Mouse (Mus musculus) adrenal gland, postnatal 4 days (tissue): Measurements from ENCODE around the gene Foxi1. TPM values are rescaled to one million over a fixed set of nuclear protein-coding genes. Genes with fewer than 3 reads are reported as not detected.
"Not testable (repeated sequence)": the region's sequence is repeated elsewhere in the genome, so short reads cannot be mapped to it uniquely, and the experiment has no call there.

Experiments
- DNase-seq, 2 experiments: peaks; one replicate each; pipeline ENCODE4 v3.0.0; 2021 to 2022; ENCODE audit warnings: low spot score in 2 of 2, mixed read lengths in 2 of 2
- long read RNA-seq, 2 experiments: library from polyadenylated mRNA; stranded (forward); transcript quantifications; one replicate each; pipeline ENCODE4 v2.0.0; 2021
- total RNA-seq, 2 experiments: library from RNA; stranded (reverse); gene quantifications; 2 replicates each; pipeline ENCODE4 v1.2.3; 2021

The Foxi1 gene
- 1 to 10 TPM in 1 of 2 experiments, not detected in 1; 3.6 TPM for total RNA-seq
- long read RNA-seq, experiment 1 = 0 reads
- long read RNA-seq, experiment 2, partial matches to known transcripts = 0 of 2 reads
- long read RNA-seq, experiment 2, other reads (novel, unspliced or antisense) = 0 of 2 reads

DNA sequence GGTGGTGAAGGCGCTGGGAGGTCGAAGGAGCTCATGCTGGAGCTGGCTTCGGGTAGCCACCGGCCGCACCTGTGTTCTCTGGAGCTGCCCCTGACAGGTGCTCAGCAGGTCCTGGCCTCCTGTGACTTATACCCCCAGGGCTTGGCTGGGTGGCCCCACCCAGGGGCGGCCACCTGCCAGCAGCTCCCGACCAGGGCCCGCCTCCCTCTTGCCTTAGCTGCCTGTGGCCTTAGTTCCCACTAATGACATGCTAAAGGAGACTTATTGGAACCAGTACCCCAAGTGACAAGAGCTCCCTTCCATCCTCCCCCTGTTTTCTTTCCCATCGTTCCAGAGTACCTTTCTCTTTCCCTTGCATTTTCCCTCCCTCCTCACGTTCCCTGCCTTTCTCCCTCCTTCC, at the start of gene Foxi1:
Foxi1 (minus strand) TSS at position 101 of the 400 bp plus-strand sequence.
- DNase-seq = no peak

DNA sequence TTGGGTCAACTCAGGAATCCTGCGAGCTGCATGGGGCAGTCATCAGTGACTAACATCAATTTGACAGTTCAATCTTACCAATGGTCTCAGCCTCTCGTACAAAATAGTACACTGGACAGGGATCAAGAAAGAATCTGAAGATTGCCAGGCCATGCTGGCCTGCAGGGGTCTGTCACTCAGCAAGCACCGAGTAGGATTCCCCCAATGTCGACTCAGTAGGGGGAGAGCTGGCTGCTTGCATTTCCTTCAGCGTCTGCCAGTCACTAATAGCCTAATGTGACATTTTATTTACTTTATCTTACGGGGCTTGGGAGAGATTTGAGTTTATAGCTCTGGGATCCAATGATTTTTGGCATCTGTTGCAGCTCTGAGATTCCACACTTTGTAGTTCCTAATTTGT, 35.1 kb upstream of the Foxi1 start:
- DNase-seq = no peak

GRCm38 (mm10) chr11:34240252-34240651, 32.4 kb upstream of the Foxi1 start:
- DNase-seq = no peak

DNA sequence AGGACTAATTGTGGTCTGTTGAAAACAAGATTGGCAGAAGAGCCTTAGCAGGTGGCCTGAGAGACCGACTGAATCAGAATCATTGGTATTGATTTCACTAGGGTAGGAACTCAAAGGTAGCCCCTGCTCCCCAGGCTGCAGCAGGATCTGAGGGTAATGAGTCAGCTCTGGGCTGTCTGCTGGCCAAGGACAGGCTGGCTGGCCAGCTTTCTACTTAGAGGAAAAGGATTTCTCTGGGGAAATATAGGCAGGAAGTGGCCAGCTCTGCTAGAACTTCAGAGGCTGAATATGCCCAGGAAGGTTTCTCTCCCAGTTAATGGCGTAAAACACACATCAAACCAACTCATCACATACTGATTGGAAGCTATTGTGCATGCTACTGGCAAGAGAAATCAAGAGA, 31.8 kb upstream of the Foxi1 start:
- no peak for DNase-seq

DNA sequence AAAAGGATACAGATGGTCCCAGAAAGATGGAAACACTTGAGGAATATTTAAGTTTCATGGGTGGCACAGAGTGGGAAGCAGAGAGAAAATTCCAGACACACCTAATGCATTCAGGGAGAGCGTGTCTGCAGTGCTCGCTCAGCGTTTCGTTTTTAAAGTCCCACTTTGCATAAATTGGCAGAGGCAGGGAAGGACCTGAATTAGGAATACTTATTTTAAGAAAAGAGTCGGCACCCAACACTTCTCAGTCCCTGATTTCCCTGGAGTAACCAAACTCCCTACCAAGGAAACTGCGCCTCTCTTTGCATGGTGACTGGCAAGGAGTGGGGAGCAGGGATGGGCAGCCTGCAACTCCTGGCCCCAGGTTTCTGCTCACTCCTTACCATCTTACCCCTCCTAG, 29.0 kb upstream of the Foxi1 start:
- no peak for DNase-seq

DNA sequence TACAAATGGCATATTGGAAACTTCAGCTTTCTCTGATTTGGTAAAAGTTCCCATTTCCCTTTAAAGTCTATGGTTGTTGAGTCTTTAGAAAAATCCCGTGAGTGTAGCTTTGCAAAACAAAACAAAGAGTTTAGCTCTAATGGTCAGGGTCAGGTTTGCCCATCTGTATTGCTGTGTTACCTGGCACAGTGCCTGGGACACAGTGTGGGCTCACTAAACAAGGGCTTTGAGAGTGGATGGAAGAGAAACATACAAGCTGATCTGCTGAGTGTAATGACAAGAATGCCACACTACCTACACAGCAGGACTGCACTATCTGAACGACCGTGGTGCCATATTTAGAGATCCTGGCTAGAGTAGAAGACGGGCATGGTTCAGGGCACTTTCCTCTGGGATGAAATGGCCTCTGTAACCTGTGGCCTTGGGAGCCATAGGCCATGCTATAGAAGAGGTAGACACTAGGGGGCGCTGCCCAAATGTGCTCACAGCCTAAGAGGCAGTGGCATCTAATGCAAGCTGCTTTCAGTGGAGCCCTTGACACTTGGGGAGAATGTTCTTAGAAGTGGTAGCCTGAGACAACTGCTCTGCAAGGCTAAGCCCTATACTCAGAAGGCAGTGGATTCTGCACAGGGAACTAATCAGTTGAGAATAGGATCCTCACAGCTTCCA, 28.3 kb upstream of the Foxi1 start:
- DNase-seq = peak in 1 of 2 experiments; percentile 13

DNA sequence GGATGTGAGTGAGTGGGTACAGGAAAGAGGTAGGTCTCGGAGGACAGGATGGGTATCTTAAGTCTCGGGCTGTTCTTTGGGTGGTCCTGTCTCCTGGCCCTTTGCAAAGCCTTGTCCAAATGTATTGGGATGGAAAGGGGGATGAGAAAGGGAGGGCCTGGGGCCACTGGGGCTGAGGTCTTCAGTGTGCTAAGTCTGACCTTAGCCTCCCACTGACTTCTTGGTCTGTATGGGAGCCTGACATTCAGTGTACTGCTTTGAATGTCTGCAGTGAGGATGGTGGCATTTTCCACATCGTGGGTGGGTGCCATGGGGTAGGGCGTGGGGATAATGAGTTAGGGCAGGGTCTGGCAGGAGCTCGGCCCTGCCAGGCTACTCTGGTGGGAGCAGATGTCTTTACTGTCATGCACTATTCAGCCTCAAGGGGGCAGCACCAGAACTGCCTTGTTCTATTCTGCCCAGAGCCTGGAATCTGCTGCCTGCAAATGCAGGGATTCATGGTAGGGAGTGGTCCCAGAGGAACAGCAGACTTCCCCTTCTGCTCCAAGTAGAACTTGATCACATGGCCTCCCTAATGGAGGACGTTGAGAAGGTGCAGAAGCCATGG, 21.0 kb upstream of the Foxi1 start:
- peak; percentile 26 to 47 for DNase-seq

DNA sequence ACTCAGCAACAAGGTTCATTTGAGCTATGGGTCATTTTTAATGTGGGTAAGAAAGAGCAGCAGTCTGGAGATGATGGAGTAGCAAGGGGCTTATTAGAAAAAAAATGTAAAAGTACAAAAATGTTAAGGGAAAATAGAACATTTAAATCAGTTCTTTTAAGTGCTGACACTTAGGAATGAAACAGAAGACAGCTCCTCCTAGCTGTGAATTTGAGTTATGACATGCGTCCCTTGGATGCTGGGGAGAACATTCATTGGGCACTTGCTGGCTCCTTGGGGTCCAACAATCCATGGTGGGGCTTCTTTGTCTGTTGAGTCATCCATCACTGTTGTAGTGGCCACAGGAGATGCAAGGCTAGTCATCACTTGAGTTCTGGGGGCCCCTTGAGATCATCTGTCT, 19.3 kb upstream of the Foxi1 start:
- DNase-seq = no peak

DNA sequence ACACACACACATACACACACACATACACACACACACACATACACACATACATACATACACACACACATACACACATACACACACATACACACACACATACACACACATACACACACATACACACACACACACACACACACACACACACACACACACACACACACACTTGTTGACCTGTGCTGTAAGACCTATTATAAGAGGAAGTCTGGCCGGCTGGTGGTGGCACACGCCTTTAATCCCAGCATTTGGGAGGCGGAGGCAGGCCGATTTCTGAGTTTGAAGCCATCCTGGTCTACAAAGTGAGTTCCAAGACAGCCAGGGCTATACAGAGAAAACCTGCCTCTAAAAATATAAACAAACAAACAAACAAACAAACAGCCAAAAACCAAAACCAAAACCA, 12.7 kb upstream of the Foxi1 start:
- not testable (repeated sequence) for DNase-seq

- DNase-seq = peak in 1 of 2 experiments; percentile 23
Observed at GRCm38 (mm10) chr11:34212853-34213252, 5.0 kb upstream of the Foxi1 start.

DNA sequence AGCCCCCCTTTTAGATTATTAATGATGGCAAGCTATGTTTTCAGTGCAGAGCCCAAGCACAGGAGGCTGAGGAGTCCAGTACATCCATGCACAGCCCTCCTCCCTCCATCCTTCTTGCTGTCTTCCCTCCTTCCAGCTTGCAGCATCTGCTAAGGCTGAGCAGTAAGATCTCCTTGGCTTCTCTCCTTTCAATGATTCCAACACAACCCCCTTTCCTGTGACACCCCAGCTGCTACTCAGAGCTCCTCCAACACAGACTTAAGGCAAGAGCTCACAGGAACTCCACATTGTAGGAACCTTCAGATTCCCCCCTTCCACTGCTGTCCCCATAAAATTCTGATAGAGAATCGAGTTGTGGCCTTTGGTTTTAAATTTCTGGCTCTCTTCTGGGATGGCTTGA, 5.1 kb downstream of the Foxi1 start:
- DNase-seq = no peak

DNA sequence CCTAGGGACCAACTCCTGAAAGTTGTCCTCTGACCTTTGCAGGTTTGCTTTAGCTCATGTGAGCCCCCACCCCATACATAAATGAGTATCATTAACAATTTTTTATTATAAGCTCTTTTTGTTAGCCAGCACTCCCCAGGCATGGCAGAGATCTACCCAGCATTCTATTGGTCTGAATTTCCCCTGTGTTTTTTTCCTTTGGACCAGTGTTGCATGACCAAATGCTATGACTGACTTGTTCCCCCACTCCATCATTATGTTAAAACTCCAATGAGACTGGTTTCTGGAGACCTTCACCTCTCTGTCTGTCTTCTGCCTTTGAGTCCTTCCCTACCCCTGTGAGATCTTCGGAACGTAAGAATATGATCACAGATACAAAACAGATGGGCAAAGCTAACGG, 12.7 kb downstream of the Foxi1 start:
- no peak for DNase-seq

DNA sequence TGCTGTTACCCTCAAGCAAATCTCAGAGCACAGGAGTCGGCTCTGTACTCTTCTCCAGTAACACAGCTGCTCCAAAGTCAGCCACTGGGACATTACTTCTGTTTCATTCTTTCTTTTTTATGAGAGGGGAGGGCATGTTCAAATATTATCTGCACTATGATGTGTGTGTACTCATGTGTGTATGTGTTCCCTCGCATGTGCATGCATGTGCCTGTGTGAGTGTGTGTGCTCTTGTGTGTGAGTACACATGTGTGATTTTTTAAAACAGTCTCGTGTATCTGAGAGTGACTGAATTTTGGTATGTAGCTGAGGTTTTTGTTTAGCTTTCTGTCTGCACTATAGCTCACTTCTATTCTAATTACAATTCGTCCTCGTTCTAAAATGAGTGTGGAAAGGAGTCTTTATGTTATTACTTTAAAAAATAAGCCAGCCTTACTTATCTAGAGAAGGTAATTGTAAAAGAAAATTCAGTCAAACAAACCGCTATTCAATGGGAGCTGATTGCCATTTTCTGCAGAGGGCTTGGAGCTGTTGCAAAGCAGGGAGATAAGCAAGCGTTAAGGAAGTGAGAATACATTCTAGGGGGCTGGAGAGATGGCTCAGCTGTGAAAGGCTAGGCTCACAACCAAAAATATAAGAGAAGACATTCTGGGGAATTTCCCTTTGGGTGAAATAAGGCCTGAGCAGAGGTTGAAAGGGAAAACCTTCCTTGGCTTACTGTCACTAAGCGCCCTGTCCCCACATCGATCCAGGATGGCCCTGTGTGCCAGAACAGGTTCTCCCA, 13.5 kb downstream of the Foxi1 start:
- DNase-seq = no peak

- DNase-seq = no peak
Observed at GRCm38 (mm10) chr11:34193658-34194057, 14.2 kb downstream of the Foxi1 start.

- no peak for DNase-seq
Observed at GRCm38 (mm10) chr11:34184266-34184665, 23.6 kb downstream of the Foxi1 start.

DNA sequence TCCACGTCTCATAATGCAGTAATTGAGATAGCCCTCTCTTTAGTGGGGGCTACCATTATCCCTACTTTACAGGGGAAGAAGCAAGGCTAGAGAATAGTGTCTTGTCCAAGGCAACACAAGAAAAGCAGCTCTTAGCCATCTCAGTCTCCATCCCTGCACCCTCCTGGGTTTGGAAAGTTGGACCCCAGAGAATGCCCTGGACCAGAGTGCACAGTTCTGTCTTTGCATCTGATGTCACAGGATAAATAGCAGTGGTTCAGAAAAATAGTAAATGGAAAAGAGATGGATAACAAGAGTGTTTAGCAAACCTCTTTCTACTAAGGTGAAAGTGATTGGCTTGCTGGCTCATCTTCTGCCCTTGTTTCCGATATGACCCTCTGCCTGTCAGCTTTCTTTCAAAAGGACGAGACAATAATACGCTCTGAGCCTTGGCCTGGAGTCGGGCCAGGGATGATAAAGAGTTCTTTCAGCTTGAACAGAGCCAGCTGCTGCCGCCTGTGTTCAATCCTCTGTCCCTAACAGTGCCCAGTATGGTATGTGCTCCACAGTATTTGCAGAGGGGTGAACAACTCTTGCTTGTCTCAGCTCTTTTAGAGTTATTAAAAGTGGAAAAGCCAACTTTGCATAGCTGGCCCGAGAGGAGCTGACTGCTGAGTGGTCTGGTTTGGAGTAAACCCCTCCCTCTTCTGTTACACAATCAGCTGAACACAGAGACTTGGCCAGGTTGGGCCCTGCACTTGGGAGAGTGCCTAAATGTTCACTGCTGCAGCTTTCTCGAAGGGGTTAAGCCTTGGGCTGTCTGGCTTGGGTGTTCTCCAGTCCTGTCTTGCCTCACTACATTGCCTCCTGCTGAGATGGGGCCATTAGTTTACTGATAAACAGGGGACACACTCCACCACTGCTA, 26.4 kb downstream of the Foxi1 start:
- DNase-seq = no peak

GRCm38 (mm10) chr11:34178752-34179151, 29.1 kb downstream of the Foxi1 start:
- no peak for DNase-seq

- no peak for DNase-seq
Observed at GRCm38 (mm10) chr11:34176371-34176770, 31.5 kb downstream of the Foxi1 start.

GRCm38 (mm10) chr11:34171221-34171620, 36.7 kb downstream of the Foxi1 start:
- no peak for DNase-seq

GRCm38 (mm10) chr11:34169464-34169894, 38.4 kb downstream of the Foxi1 start:
- DNase-seq = no peak

DNA sequence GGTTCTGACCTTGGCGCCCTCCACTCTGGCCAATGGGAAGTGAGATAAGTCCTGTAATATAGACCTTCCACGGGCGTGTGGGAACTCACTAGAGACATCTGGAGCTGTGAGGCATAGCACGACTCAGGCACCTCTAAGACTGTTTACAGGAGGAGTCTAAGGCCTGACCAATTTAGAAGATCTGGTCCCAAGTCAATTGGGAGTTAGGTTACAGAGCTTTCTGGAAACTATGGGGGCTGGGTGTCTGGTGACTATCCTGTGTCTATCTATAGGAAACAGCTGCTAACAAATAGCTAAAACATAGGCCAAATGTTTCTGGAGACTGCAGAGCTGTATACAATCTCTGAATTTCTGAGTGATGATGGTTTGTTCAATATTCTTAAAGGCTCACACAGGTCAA, 41.5 kb downstream of the Foxi1 start:
- no peak for DNase-seq
